Mouse (Mus musculus): ENCODE measurements around the gene Gm973.

Gene Gm973

GRCm38 (mm10) chr1:59548486-59548885, 32.4 kb downstream of the Gm973 start:
- DNase-seq: no peak

- no peak for DNase-seq
Observed at GRCm38 (mm10) chr1:59549036-59549675, 33.1 kb downstream of the Gm973 start.

- DNase-seq: peak; percentile 59
Observed at GRCm38 (mm10) chr1:59550227-59550626, 34.2 kb downstream of the Gm973 start.

- no peak for DNase-seq
Observed at GRCm38 (mm10) chr1:59550996-59551395, 34.9 kb downstream of the Gm973 start.

GRCm38 (mm10) chr1:59553708-59554107, 37.6 kb downstream of the Gm973 start:
- no peak for DNase-seq

GRCm38 (mm10) chr1:59563581-59563980, 47.5 kb downstream of the Gm973 start:
- DNase-seq: no peak

GRCm38 (mm10) chr1:59565804-59566203, 49.7 kb downstream of the Gm973 start:
- no peak for DNase-seq

GRCm38 (mm10) chr1:59566281-59566680, 50.2 kb downstream of the Gm973 start:
- no peak for DNase-seq

GRCm38 (mm10) chr1:59566926-59567325, 50.9 kb downstream of the Gm973 start:
- DNase-seq: no peak

GRCm38 (mm10) chr1:59567521-59567920, 51.5 kb downstream of the Gm973 start:
- DNase-seq: no peak

- no peak for DNase-seq
Observed at GRCm38 (mm10) chr1:59568283-59568682, 52.2 kb downstream of the Gm973 start.

- DNase-seq: no peak
Observed at GRCm38 (mm10) chr1:59569301-59569700, 53.2 kb downstream of the Gm973 start.

- no peak for DNase-seq
Observed at GRCm38 (mm10) chr1:59570767-59571166, 54.7 kb downstream of the Gm973 start.

- DNase-seq: no peak
Observed at GRCm38 (mm10) chr1:59571502-59571901, 55.4 kb downstream of the Gm973 start.

GRCm38 (mm10) chr1:59573843-59574242, 57.8 kb downstream of the Gm973 start:
- no peak for DNase-seq

- no peak for DNase-seq
Observed at GRCm38 (mm10) chr1:59574262-59575187, 58.5 kb downstream of the Gm973 start.

- DNase-seq: no peak
Observed at GRCm38 (mm10) chr1:59578770-59579169, 62.7 kb downstream of the Gm973 start.

GRCm38 (mm10) chr1:59579327-59579726, 63.3 kb downstream of the Gm973 start:
- no peak for DNase-seq

- DNase-seq: no peak
Observed at GRCm38 (mm10) chr1:59580131-59580751, 64.2 kb downstream of the Gm973 start.

GRCm38 (mm10) chr1:59580880-59581279, 64.8 kb downstream of the Gm973 start:
- no peak for DNase-seq

- peak; percentile 74 for DNase-seq
Observed at GRCm38 (mm10) chr1:59584656-59585410, 68.8 kb downstream of the Gm973 start.

GRCm38 (mm10) chr1:59589271-59589670, 73.2 kb downstream of the Gm973 start:
- no peak for DNase-seq

GRCm38 (mm10) chr1:59592359-59592758, 76.3 kb downstream of the Gm973 start:
- DNase-seq: no peak
